Comparison of ENCODE assay signal across 26 mouse cellular contexts in the genomic region with DNA sequence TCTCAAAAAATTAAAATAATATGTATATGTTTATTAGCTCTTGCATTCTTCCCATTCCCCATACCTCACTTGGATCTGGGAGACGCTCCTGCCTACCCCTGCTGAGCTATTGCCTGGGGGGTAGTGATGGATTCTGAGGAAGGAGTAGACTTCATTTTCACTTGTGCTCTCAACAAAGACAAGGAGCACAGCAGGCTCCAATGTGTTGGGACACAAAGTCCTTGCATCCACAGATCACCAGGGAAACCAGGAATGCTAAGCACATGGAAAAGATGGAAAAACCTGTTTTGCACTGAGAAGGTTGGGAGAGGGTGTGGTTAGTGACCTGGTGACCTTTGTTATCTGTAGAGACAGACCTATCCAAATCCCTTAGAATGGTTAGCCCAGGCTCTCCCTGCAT. TPM values are rescaled to one million over a fixed set of nuclear protein-coding genes. Genes with fewer than 3 reads are reported as not detected.
"Had no signal": no experiment of that assay in that cellular context is flagged by ENCODE, and none has a peak within 500 bp of the region (broad histone marks: within the 10 kb centered on the region; RNA-seq: fewer than 3 reads in every experiment).

No protein-coding gene starts in this region.

- H3K4me3 ChIP-seq: embryonic facial prominence, embryonic 10.5 days; embryonic facial prominence, embryonic 12.5 days; embryonic facial prominence, embryonic 13.5 days; embryonic facial prominence, embryonic 15.5 days; erythroblast, embryonic 14.5 days; forebrain, embryonic 10.5 days; forebrain, embryonic 12.5 days; forebrain, embryonic 13.5 days; forebrain, embryonic 15.5 days; gastrocnemius, adult 2 months; heart, adult 2 months; heart, embryonic 10.5 days had no signal

- H3K27me3 ChIP-seq: embryonic facial prominence, embryonic 12.5 days; embryonic facial prominence, embryonic 13.5 days; embryonic facial prominence, embryonic 15.5 days; forebrain, embryonic 12.5 days; forebrain, embryonic 13.5 days; forebrain, embryonic 15.5 days had no signal

- H3K4me1 ChIP-seq: embryonic facial prominence, embryonic 10.5 days; embryonic facial prominence, embryonic 12.5 days; embryonic facial prominence, embryonic 13.5 days; embryonic facial prominence, embryonic 15.5 days; forebrain, embryonic 10.5 days; forebrain, embryonic 12.5 days; forebrain, embryonic 13.5 days; forebrain, embryonic 15.5 days; heart, embryonic 10.5 days had no signal

- H3K9me3 ChIP-seq: embryonic facial prominence, embryonic 10.5 days; embryonic facial prominence, embryonic 12.5 days; embryonic facial prominence, embryonic 13.5 days; embryonic facial prominence, embryonic 15.5 days; forebrain, embryonic 10.5 days; forebrain, embryonic 12.5 days; forebrain, embryonic 13.5 days; forebrain, embryonic 15.5 days; heart, embryonic 10.5 days had no signal

- DNase-seq: cerebellum, adult 9-10 months; cerebellum, adult 9-11 months; cerebellum, postnatal 10 days; cerebellum, postnatal 14 days; cerebellum, postnatal 25 days; cerebellum, postnatal 36 days; embryo, embryonic 11 days; forebrain, postnatal 0 days; gastrocnemius, adult 2 months; gastrocnemius, postnatal 10 days; gastrocnemius, postnatal 14 days; gastrocnemius, postnatal 25 days; gastrocnemius, postnatal 36 days; heart, adult 2 months had no signal

- H3K27ac ChIP-seq: embryonic facial prominence, embryonic 10.5 days; embryonic facial prominence, embryonic 12.5 days; embryonic facial prominence, embryonic 13.5 days; embryonic facial prominence, embryonic 15.5 days; forebrain, embryonic 10.5 days; forebrain, embryonic 12.5 days; forebrain, embryonic 13.5 days; forebrain, embryonic 15.5 days; gastrocnemius, adult 2 months; heart, adult 2 months; heart, embryonic 10.5 days had no signal

- H3K36me3 ChIP-seq: embryonic facial prominence, embryonic 10.5 days; embryonic facial prominence, embryonic 12.5 days; embryonic facial prominence, embryonic 13.5 days; embryonic facial prominence, embryonic 15.5 days; forebrain, embryonic 10.5 days; forebrain, embryonic 12.5 days; forebrain, embryonic 15.5 days; heart, embryonic 10.5 days had no signal

RNA-seq across cellular contexts. Expression of a gene that starts 38.1 kb away (rescaled TPM):
- total RNA-seq: common myeloid progenitor, adult 5-6 weeks; granulocyte monocyte progenitor cell, adult 5-6 weeks had no signal
- polyA plus RNA-seq: erythroblast, embryonic 14.5 days had no signal
